Mouse (Mus musculus): ENCODE data around the gene Cd101.

DNA sequence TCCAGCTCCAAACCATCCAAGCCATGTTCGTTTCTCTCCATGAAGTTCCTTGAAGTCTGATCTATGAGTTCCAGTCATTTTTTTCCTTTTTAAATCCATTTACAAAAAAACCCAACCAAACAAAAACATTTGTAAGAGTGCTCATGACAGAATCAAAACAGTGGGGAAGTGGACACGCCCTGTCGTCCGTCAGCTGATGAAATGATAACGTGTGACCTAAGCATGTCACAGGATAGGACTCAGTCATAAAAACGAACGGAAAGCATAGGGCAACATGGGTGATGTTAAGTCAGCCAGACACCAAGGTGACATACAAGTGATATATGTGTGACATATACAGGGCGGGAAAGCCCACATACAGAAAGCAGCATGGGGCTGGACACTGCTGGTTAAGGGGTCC, 25.9 kb upstream of the Cd101 start:
- TF ChIP-seq CTCF (IDR thresholded peaks at IDR 0.05; ENCODE audit: borderline replicate concordance, extremely low read depth, insufficient read depth, insufficient read length) (no peak), POLR2A (IDR thresholded peaks at IDR 0.05; ENCODE audit: borderline replicate concordance, extremely low read depth, insufficient read depth, insufficient read length, poor library complexity, severe bottlenecking) (no peak)
